Mouse (Mus musculus) MEL (cell line): Measurements from ENCODE around the gene Cmtr2. TPM values are rescaled to one million over a fixed set of nuclear protein-coding genes. Genes with fewer than 3 reads are reported as not detected.

Source experiments
- DNase-seq: peaks from one replicate; pipeline ENCODE4 v3.0.0; 2011; ENCODE audit warnings: low read depth, low spot score
- H3K27ac ChIP-seq: 2 replicates; pipeline ENCODE4 v1.5.1; 2012; ENCODE audit warnings: low read depth, mild to moderate bottlenecking, control low read depth, low read length, moderate library complexity; ENCODE audit not compliant: control insufficient read depth
- H3K27me3 ChIP-seq, 2 experiments: fragments of 150-350 bp in 1 of 2; sonication (generic) in 1 of 2; 2 replicates each; pipeline ENCODE4 v1.6.1; 2012; ENCODE audit warnings: low read length in 2 of 2, mild to moderate bottlenecking in 2 of 2, improper control_type of control experiment in 1 of 2, moderate library complexity in 1 of 2; ENCODE audit not compliant: insufficient read depth in 2 of 2, control insufficient read depth in 1 of 2
- H3K36me3 ChIP-seq, 2 experiments: 2 replicates each; pipeline ENCODE4 v1.6.1; 2012 to 2014; ENCODE audit warnings: low read length in 2 of 2, improper control_type of control experiment in 1 of 2, inconsistent platforms in 1 of 2, mild to moderate bottlenecking in 1 of 2; ENCODE audit not compliant: insufficient read depth in 2 of 2, control insufficient read depth in 1 of 2
- H3K4me1 ChIP-seq, 2 experiments: fragments of 150-350 bp in 1 of 2; sonication (generic) in 1 of 2; 2 replicates each; pipeline ENCODE4 v1.6.1; 2012; ENCODE audit warnings: low read length in 2 of 2, improper control_type of control experiment in 1 of 2, mild to moderate bottlenecking in 1 of 2; ENCODE audit not compliant: insufficient read depth in 2 of 2, control insufficient read depth in 1 of 2
- H3K4me3 ChIP-seq, 2 experiments: fragments of 150-350 bp in 1 of 2; sonication (generic) in 1 of 2; 2 replicates each; pipeline ENCODE4 v1.5.1; 2012; ENCODE audit warnings: low read depth in 2 of 2, low read length in 2 of 2, mild to moderate bottlenecking in 2 of 2, moderate library complexity in 2 of 2, control low read depth in 1 of 2, improper control_type of control experiment in 1 of 2; ENCODE audit not compliant: control insufficient read depth in 1 of 2, insufficient read depth in 1 of 2
- H3K79me2 ChIP-seq: 2 replicates; pipeline ENCODE4 v1.6.1; 2012; ENCODE audit warnings: mild to moderate bottlenecking, low read length, moderate library complexity; ENCODE audit not compliant: control insufficient read depth, poor library complexity, insufficient read depth
- H3K9ac ChIP-seq: 2 replicates; pipeline ENCODE4 v1.6.1; 2012; ENCODE audit warnings: low read depth, mild to moderate bottlenecking, control low read depth, low read length, moderate library complexity; ENCODE audit not compliant: control insufficient read depth, poor library complexity, severe bottlenecking
- H3K9me3 ChIP-seq: fragments of 150-350 bp; sonication (generic); replicated peaks from 2 replicates; pipeline ENCODE4 v1.6.1; 2012; ENCODE audit warnings: mild to moderate bottlenecking, low read length, improper control_type of control experiment, moderate library complexity; ENCODE audit not compliant: insufficient read depth
- ELF1 ChIP-seq: IDR thresholded peaks from 2 replicates; pipeline ENCODE4 v1.6.1; 2014; ENCODE audit warnings: low read depth, mild to moderate bottlenecking, inconsistent platforms, low read length, improper control_type of control experiment, moderate library complexity
- GABPA ChIP-seq: IDR thresholded peaks from 2 replicates; pipeline ENCODE4 v1.6.1; 2012; ENCODE audit warnings: low read depth, mild to moderate bottlenecking, inconsistent platforms, low read length, improper control_type of control experiment, moderate library complexity
- GATA1 ChIP-seq: IDR thresholded peaks from 2 replicates; pipeline ENCODE4 v1.6.1; 2011; ENCODE audit warnings: low read depth, low read length, improper control_type of control experiment
- JUND ChIP-seq: IDR thresholded peaks from 2 replicates; pipeline ENCODE4 v1.6.1; 2011; ENCODE audit warnings: low read depth, mild to moderate bottlenecking, improper control_type of control experiment, low read length
- KAT2A ChIP-seq: conservative IDR thresholded peaks from 2 replicates; pipeline ENCODE4 v1.6.1; 2012; ENCODE audit warnings: low read depth, low read length, improper control_type of control experiment, inconsistent platforms
- POLR2A ChIP-seq, 2 experiments: IDR thresholded peaks; 2 replicates each; pipeline ENCODE4 v1.6.1; 2011 to 2012; ENCODE audit warnings: low read length in 2 of 2, mild to moderate bottlenecking in 2 of 2, control low read depth in 1 of 2, improper control_type of control experiment in 1 of 2, low read depth in 1 of 2, moderate library complexity in 1 of 2; ENCODE audit not compliant: control insufficient read depth in 1 of 2, insufficient read depth in 1 of 2, poor library complexity in 1 of 2
- POLR2AphosphoS5 ChIP-seq: IDR thresholded peaks from 2 replicates; pipeline ENCODE4 v1.6.1; 2012; ENCODE audit warnings: low read depth, borderline replicate concordance, mild to moderate bottlenecking, inconsistent platforms, low read length, moderate library complexity, mixed read lengths
- TBP ChIP-seq: IDR thresholded peaks from 2 replicates; pipeline ENCODE4 v1.8.0; 2011; ENCODE audit warnings: low read depth, low read length, improper control_type of control experiment
- UBTF ChIP-seq: IDR thresholded peaks from 2 replicates; pipeline ENCODE4 v1.6.1; 2012; ENCODE audit warnings: low read depth, mild to moderate bottlenecking, inconsistent platforms, low read length, improper control_type of control experiment, moderate library complexity, borderline replicate concordance; ENCODE audit not compliant: insufficient read depth
- USF1 ChIP-seq: IDR thresholded peaks from 2 replicates; pipeline ENCODE4 v1.6.1; 2014; ENCODE audit warnings: low read depth, mild to moderate bottlenecking, inconsistent platforms, low read length, improper control_type of control experiment, moderate library complexity
- ZMIZ1 ChIP-seq: IDR thresholded peaks from 2 replicates; pipeline ENCODE4 v1.6.1; 2012; ENCODE audit warnings: low read depth, mild to moderate bottlenecking, inconsistent platforms, low read length, improper control_type of control experiment, moderate library complexity
- polyA plus RNA-seq, 2 experiments: library from polyadenylated mRNA; stranded (reverse) in 1 of 2; unstranded in 1 of 2; fragments of >175 nt in 1 of 2; fragments of >200 nt in 1 of 2; gene quantifications; 2 replicates each; pipeline versions ENCODE4 v1.2.1 to v1.2.4; 2012; ENCODE audit warnings: low replicate concordance in 2 of 2, low read depth in 1 of 2; ENCODE audit not compliant: insufficient read length in 2 of 2, insufficient read depth in 1 of 2, missing spikeins in 1 of 2
- total RNA-seq: library from RNA; depleted of rRNA; stranded (reverse); fragments of 300-350 nt; gene quantifications from 2 replicates; pipeline ENCODE4 v1.2.3, GENCODE M21; 2012

Cmtr2 gene
- total and polyA plus RNA-seq, 3 experiments: 11.6 to 23.5 TPM; not detected in 1

DNA sequence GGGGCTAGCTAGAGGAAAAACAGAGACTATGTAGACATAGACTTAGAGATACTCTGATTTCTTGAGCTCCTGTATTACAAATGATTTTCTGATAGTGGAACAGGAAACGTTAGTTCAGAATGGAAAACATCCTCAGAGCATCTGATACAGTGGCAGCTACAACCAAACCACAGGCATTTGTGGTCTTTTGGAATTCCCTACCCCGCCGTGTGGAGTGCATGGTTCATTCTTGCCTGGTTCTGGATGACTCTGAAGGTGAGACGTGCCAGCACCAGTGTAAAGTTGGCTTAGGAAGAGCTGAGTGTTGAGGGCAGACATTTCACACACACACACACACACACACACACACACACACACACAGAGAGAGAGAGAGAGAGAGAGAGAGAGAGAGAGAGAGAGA, 38.5 kb downstream of the Cmtr2 start:
- Histone ChIP-seq H3K79me2 (no peaks in the 10 kb centered on the region), H3K27ac (no peak overlapping the region), H3K9me3 (no peaks in the 10 kb centered on the region), H3K4me1 (no peaks in the 10 kb centered on the region), H3K36me3 (no peaks in the 10 kb centered on the region), H3K4me3 (no peak overlapping the region)
- no peak for DNase-seq
- TF ChIP-seq GATA1: no peak
- no peak for TF ChIP-seq USF1
- TF ChIP-seq POLR2AphosphoS5: no peak
- TF ChIP-seq POLR2A (IDR thresholded peaks at IDR 0.05; ENCODE audit: control insufficient read depth in 1 of 2, insufficient read depth in 1 of 2, low read depth in 1 of 2, low read length in 2 of 2, poor library complexity in 1 of 2): no peak
- TF ChIP-seq ZMIZ1: no peak
- no peak for TF ChIP-seq ELF1
- TF ChIP-seq TBP: no peak
- TF ChIP-seq UBTF: no peak
- no peak for TF ChIP-seq GABPA
- no peak for TF ChIP-seq JUND
- TF ChIP-seq, all 39 proteins: peak for 0
- Histone ChIP-seq H3K9ac (no peak overlapping the region), H3K27me3 (no peaks in the 10 kb centered on the region)

GRCm38 (mm10) chr8:110265796-110266305, 50.4 kb downstream of the Cmtr2 start:
- Histone ChIP-seq H3K27ac (no peak overlapping the region), H3K79me2 (no peaks in the 10 kb centered on the region), H3K27me3 (no peaks in the 10 kb centered on the region)
- peak; percentile 6 for DNase-seq
- TF ChIP-seq ZMIZ1 (no peak), KAT2A (no peak)
- TF ChIP-seq, all 39 proteins: peak for 0
- Histone ChIP-seq H3K4me1 (no peaks in the 10 kb centered on the region), H3K9ac (no peak overlapping the region), H3K4me3 (no peak overlapping the region), H3K36me3 (no peaks in the 10 kb centered on the region), H3K9me3 (no peaks in the 10 kb centered on the region)

- no peak within 1 kb of the TSS for H3K4me3 ChIP-seq
- H3K27me3 ChIP-seq: no peaks in the 10 kb centered on the region
- H3K9me3 ChIP-seq: no peaks in the 10 kb centered on the region
- DNase-seq: no peak
- no peaks in the 10 kb centered on the region for H3K4me1 ChIP-seq
- no peaks in the 10 kb centered on the region for H3K79me2 ChIP-seq
- no peak within 1 kb of the TSS for H3K9ac ChIP-seq
- H3K36me3 ChIP-seq: no peaks in the 10 kb centered on the region
- no peak within 1 kb of the TSS for H3K27ac ChIP-seq
- no peak for TF ChIP-seq JUND
Observed at GRCm38 (mm10) chr8:110266741-110267140, 51.3 kb downstream of the Cmtr2 start, which contains the start of gene Hydin. Gene Hydin, plus strand, starts transcription at chr8:110266977.
